Mouse (Mus musculus) limb, embryonic 11.5 days (tissue): ENCODE measurements around the gene Nrxn2. TPM values are rescaled to one million over a fixed set of nuclear protein-coding genes. Genes with fewer than 3 reads are reported as not detected.

ENCODE experiments used
- ATAC-seq: fragments of 200-750 bp; cut with Nextera tagmentation; 2 replicates; pipeline ENCODE4 v1.8.0; 2017; ENCODE audit warnings: low read depth; ENCODE audit not compliant: insufficient number of reproducible peaks, low FRiP score, low TSS enrichment
- DNase-seq: peaks from one replicate; pipeline ENCODE4 v3.0.0-alpha.2; 2015; ENCODE audit warnings: low spot score
- H3K27ac ChIP-seq: fragments of 300-500 bp; sonication (generic); replicated peaks from 2 replicates; pipeline ENCODE4 v1.5.1; 2014; ENCODE audit warnings: low read depth, mild to moderate bottlenecking, low read length
- H3K27me3 ChIP-seq: fragments of 300-500 bp; sonication (generic); 2 replicates; pipeline ENCODE4 v1.6.1; 2014; ENCODE audit warnings: mild to moderate bottlenecking, low read length, mixed read lengths; ENCODE audit not compliant: control insufficient read depth, insufficient read depth
- H3K36me3 ChIP-seq: fragments of 300-500 bp; sonication (generic); 2 replicates; pipeline ENCODE4 v1.6.1; 2014; ENCODE audit warnings: mild to moderate bottlenecking, low read length, moderate library complexity, mixed read lengths; ENCODE audit not compliant: control insufficient read depth, insufficient read depth
- H3K4me1 ChIP-seq: fragments of 300-500 bp; sonication (generic); 2 replicates; pipeline ENCODE4 v1.6.1; 2014; ENCODE audit warnings: low read length, mixed read lengths; ENCODE audit not compliant: control insufficient read depth, insufficient read depth
- H3K4me2 ChIP-seq: fragments of 300-500 bp; sonication (generic); 2 replicates; pipeline ENCODE4 v1.6.1; 2014; ENCODE audit warnings: low read depth, mild to moderate bottlenecking, moderate library complexity; ENCODE audit not compliant: severe bottlenecking
- H3K4me3 ChIP-seq: fragments of 300-500 bp; sonication (generic); 2 replicates; pipeline ENCODE4 v1.5.1; 2014; ENCODE audit warnings: low read depth, low read length
- H3K9ac ChIP-seq: fragments of 300-500 bp; sonication (generic); 2 replicates; pipeline ENCODE4 v1.6.1; 2014; ENCODE audit warnings: mild to moderate bottlenecking, low read length
- H3K9me3 ChIP-seq: fragments of 300-500 bp; sonication (generic); 2 replicates; pipeline ENCODE4 v1.6.1; 2016; ENCODE audit warnings: low read length; ENCODE audit not compliant: control insufficient read depth
- WGBS: fragments of 180-500 bp; shearing (Covaris S2); extraction: QIAGEN DNeasy Blood & Tissue Kit; methylation state at CpG from one replicate; pipeline ENCODE4 v1.1.7; 2014; 5-methylcytosine and 5-hydroxymethylcytosine counted together
- polyA plus RNA-seq: library from polyadenylated mRNA; unstranded; fragments of >200 nt; fragmentation: Nextera tagmentation; extraction: Ambion mirVana; gene quantifications from 2 replicates; pipeline ENCODE4 v1.2.1, GENCODE M21; 2014

Nrxn2 gene
- polyA plus RNA-seq, 1 experiment from 2014 or later = 1.1 TPM

DNA sequence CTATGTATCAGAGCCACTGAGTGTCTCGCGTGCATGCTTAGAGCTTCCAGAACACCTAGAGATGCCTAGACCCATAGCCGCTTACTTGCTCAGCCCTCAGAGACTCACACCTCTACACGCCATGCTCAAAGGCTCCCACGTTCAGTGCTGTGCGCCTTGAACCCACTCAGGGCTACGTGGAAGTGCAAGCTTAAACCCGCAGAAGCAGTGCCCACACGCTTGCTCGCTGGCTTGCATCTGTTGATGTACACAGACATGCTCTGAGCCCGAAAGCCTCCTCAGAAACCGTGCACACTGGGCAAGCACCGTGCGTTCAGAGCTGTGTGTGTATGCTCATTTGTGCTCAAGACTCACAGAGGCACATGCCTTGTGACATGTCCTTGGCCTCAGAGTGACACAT, 103.8 kb downstream of the Nrxn2 start:
- no peak for DNase-seq
- Histone ChIP-seq H3K4me2 (no peak overlapping the region), H3K27ac (no peak overlapping the region), H3K4me3 (no peak overlapping the region), H3K36me3 (no peaks in the 10 kb centered on the region), H3K4me1 (no peaks in the 10 kb centered on the region), H3K9me3 (no peaks in the 10 kb centered on the region), H3K27me3 (0 out of 2 replicates have a peak, but pooled peaks cover 2% of the 10 kb centered on the region), H3K9ac (no peak overlapping the region)
- ATAC-seq = no peak
- WGBS = 92% methylated on average over 14 of the region's 14 CpGs

DNA sequence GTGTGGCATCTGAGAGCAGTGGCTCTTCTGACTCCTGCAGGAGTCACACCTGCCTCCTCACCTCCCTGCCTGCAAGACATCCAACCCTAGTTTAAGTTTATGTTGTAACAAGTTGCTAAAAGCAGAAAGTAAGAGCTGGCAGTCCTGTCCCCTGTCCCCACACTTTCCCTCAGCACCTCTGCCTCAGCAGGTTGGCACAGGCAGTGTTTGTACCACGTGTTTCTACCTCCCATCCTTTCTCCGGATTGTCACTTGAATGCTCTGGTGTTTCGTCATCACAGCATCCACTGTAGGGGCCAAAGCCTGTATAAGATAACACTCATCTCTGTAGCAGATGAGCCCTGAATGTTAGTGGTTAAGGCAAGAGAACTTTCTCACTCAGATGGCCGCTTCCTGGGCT, 106.5 kb downstream of the Nrxn2 start:
- 72% methylated on average over 4 of the region's 4 CpGs for WGBS

DNA sequence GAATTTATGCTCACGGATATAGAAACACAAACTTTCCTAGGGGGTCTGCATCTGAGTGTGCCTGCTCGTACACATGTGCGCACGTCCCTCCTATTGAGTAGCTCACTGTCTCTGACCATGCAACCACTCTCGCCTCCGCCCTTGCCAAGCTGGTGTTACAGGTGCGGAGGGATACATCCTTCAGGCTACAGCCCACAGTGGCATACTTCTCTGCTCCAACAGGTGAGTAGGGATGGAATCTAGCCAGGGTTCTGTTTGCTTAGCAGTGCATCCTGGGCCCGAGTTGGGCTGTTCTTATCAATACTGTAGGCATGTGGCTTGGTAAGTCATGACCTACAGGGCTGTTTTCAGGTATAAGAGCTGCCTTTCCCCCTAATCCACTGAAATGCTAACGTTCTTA, 107.5 kb downstream of the Nrxn2 start:
- H3K4me2 ChIP-seq = no peak overlapping the region
- H3K27ac ChIP-seq = no peak overlapping the region
- peaks cover 5% of the 10 kb centered on the region for H3K27me3 ChIP-seq
- no peak overlapping the region for H3K9ac ChIP-seq
- 89% methylated on average over 9 of the region's 9 CpGs for WGBS
- no peaks in the 10 kb centered on the region for H3K36me3 ChIP-seq
- no peak overlapping the region for H3K4me3 ChIP-seq
- ATAC-seq (no peak), DNase-seq (no peak)
- 0 out of 2 replicates have a peak, but pooled peaks cover 1% of the 10 kb centered on the region for H3K4me1 ChIP-seq
- H3K9me3 ChIP-seq = no peaks in the 10 kb centered on the region

More for the DNA sequence above, 106.5 kb downstream of the Nrxn2 start:
- Histone ChIP-seq H3K4me3 (no peak overlapping the region), H3K9ac (no peak overlapping the region), H3K27ac (no peak overlapping the region), H3K4me2 (no peak overlapping the region), H3K27me3 (0 out of 2 replicates have a peak, but pooled peaks cover 2% of the 10 kb centered on the region), H3K4me1 (no peaks in the 10 kb centered on the region), H3K36me3 (no peaks in the 10 kb centered on the region), H3K9me3 (no peaks in the 10 kb centered on the region)
- ATAC-seq (no peak), DNase-seq (no peak)

DNA sequence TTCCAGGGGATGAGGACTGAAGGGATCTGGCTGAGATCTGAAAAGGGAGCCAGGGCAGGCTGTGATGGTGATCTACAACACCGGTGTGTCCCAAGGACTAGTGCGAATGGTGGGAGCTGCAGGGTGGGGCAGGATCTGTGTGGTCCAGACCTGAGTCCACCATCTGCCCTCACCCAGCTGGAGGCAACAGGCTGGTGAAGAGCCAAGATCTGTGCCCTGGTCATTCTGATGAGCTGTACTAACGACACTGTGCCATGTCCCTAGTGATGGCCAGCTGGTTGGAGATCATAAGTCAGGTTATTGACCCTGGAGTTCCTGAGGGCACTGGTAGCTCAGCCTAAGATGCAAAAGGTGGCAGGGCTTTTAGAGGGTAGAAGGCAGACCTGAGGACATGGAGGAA, 108.9 kb downstream of the Nrxn2 start:
- 0 out of 2 replicates have a peak, but pooled peaks cover 7% of the 10 kb centered on the region for H3K4me1 ChIP-seq
- H3K4me2 ChIP-seq = no peak overlapping the region
- H3K36me3 ChIP-seq = no peaks in the 10 kb centered on the region
- peaks cover 17% of the 10 kb centered on the region for H3K27me3 ChIP-seq
- no peak overlapping the region for H3K27ac ChIP-seq
- no peak overlapping the region for H3K4me3 ChIP-seq
- ATAC-seq (no peak), DNase-seq (no peak)
- no peak overlapping the region for H3K9ac ChIP-seq
- 85% methylated on average over 3 of the region's 3 CpGs for WGBS
- no peaks in the 10 kb centered on the region for H3K9me3 ChIP-seq

DNA sequence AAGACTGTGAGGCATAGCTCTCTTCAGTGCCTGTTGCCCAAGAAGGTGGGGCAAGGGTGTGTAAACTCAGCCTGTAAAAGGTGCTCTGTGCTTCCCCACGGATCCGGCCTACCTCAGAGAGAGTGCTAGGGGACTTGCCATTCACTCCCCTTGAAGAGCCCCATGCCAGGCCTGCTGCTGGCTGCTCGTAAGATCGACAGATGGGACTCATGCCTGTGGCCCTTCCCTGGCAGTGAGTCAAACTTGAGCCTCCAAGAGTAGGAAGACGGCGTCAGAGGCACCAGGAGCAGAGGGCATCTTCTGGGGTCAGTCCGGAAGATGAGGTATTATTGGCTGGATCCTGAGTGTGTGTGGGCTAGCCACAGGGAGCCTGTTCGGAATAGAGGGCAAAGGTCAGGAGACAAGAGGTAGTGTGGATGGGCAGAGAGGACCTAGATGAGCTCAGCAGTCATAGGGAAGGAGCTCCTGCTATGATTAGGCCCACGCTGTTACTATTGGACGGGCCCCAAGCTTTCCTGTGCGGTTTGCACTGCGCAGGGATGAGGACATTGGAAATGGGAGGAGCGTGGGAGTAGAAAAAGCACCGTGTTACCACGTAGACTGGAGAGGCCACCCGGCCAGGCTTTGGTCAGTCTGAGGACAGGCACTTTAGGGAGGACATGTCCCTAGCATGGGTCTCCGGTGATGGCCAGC, 109.5 kb downstream of the Nrxn2 start:
- Histone ChIP-seq H3K4me3 (no peak overlapping the region), H3K27ac (no peak overlapping the region), H3K4me1 (0 out of 2 replicates have a peak, but pooled peaks cover 7% of the 10 kb centered on the region), H3K27me3 (peaks cover 21% of the 10 kb centered on the region), H3K9me3 (no peaks in the 10 kb centered on the region), H3K36me3 (no peaks in the 10 kb centered on the region), H3K4me2 (no peak overlapping the region), H3K9ac (no peak overlapping the region)
- DNase-seq (no peak), ATAC-seq (no peak)
- 79% methylated on average over 17 of the region's 17 CpGs for WGBS

DNA sequence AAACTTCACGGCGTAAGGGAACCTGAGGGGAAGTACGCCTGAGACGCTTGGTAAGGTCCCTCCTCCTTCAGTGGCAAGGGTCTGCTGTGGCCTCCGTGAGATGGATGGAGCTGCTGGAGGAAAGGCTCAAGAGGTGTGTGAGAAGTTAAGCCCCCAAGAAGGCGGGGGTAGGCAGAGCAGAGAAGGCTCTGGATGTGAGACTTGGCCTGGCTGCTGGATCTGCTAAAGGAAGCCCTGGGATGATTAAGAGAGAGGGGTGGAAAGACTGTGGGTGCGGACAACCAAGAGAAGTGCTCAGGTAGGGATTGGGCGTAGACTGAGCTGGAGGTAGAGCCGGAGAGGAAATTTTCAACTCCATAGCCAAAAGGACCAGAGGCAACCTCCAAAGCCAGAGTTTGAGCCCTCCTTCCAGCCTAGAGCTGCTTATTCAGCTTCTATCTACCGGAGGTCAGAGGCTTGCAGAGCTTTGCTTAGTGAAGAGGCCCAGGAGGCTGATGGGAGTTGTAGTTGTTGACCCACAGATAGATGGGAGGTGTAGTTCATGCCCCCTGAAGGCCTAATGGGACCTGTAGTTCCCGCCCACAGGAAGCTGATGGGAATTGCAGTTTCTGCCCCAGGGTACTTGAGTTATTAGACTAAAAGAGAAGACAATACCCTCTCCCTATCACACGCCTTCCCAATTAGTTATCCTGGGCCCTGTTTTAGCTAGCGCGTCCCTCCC, 110.9 kb downstream of the Nrxn2 start:
- Histone ChIP-seq H3K9me3 (no peaks in the 10 kb centered on the region), H3K27me3 (peaks cover 30% of the 10 kb centered on the region), H3K4me2 (no peak overlapping the region), H3K4me3 (no peak overlapping the region), H3K9ac (no peak overlapping the region), H3K36me3 (no peaks in the 10 kb centered on the region), H3K27ac (no peak overlapping the region), H3K4me1 (0 out of 2 replicates have a peak, but pooled peaks cover 7% of the 10 kb centered on the region)
- WGBS = 54% methylated on average over 14 of the region's 14 CpGs
- DNase-seq = peak; percentile 59
- ATAC-seq = no peak

DNA sequence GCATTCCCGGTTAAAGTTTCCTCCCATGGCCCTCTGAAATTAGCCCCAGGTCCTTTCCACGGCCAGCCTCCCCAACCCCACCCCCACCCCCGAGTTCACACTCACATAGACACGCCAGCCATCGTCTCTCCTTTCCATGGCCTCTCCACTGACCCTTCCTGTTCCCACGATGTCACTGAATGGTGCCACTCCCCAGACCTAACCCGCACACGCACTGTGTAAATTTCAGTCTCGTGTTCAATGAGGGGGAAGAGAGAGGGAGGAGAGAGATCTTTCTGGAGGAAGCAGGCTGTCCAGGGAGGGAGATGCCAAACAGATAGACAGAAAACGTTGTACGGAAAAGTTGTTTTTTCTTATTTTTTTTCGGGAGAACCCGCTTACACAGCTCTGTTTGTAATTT, 111.8 kb downstream of the Nrxn2 start:
- ATAC-seq (no peak), DNase-seq (no peak)
- no peak overlapping the region for H3K4me3 ChIP-seq
- WGBS = 26% methylated on average over 13 of the region's 13 CpGs
- 0 out of 2 replicates have a peak, but pooled peaks cover 7% of the 10 kb centered on the region for H3K4me1 ChIP-seq
- H3K9me3 ChIP-seq = no peaks in the 10 kb centered on the region
- no peak overlapping the region for H3K9ac ChIP-seq
- H3K36me3 ChIP-seq = no peaks in the 10 kb centered on the region
- H3K27ac ChIP-seq = no peak overlapping the region
- H3K4me2 ChIP-seq = no peak overlapping the region
- H3K27me3 ChIP-seq = peaks cover 31% of the 10 kb centered on the region

DNA sequence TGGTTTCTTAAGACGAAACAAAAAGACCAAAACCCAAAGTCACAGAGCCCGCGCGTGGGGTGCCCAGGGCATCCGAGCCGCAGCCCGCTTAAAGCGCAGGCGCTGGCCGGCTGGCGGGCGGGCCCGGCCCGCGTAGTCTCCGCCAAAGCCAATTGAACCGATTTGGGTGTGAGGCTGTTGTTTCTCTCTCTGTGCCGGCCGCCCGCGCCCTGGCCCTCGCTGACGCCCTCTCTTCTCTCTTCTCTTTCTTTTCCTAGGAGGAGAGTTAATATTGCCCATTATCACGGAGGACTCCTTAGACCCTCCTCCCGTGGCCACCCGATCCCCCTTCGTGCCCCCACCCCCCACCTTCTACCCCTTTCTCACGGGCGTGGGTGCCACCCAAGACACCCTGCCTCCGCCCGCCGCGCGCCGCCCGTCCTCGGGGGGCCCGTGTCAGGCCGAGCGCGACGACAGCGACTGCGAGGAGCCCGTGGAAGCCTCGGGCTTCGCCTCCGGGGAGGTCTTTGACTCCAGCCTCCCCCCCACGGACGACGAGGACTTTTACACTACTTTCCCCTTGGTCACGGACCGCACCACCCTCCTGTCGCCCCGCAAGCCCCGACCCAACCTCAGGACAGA, 112.6 kb downstream of the Nrxn2 start:
- DNase-seq = peak; percentile 61
- no peak for ATAC-seq
- 0 out of 2 replicates have a peak, but pooled peaks cover 7% of the 10 kb centered on the region for H3K4me1 ChIP-seq
- H3K4me3 ChIP-seq = peak overlapping the region; percentile 31
- H3K27ac ChIP-seq = no peak overlapping the region
- peak overlapping the region; percentile 58 for H3K4me2 ChIP-seq
- H3K36me3 ChIP-seq = no peaks in the 10 kb centered on the region
- WGBS = 1% methylated on average over 52 of the region's 56 CpGs
- peak overlapping the region; percentile 45 for H3K9ac ChIP-seq
- H3K27me3 ChIP-seq = peaks cover 31% of the 10 kb centered on the region
- H3K9me3 ChIP-seq = no peaks in the 10 kb centered on the region
